ENCODE assay signal across 8 mouse cellular contexts in genomic region chr5:92675574-92675920, GRCm38 (mm10). TPM values are rescaled to one million over a fixed set of nuclear protein-coding genes. Genes with fewer than 3 reads are reported as not detected.
A peak's percentile ranks its signal among the peaks of the same experiment; 100 is the strongest.
DNase-seq lines count a peak whose midpoint lies in the region; ATAC-seq and TF ChIP-seq lines count a peak whose summit lies in the region.

No protein-coding gene starts in this region.

- ATAC-seq in erythroblast, adult 5-6 weeks (replicated peaks; ENCODE audit: low FRiP score, poor library complexity, severe bottlenecking) = no peak
- no peak for ATAC-seq in liver, embryonic 12.5 days
- ATAC-seq in stomach, embryonic 16.5 days (ENCODE audit: insufficient read depth, low FRiP score) = no peak
- ATAC-seq in CD4-positive, CD25-positive, alpha-beta regulatory T cell, adult 4 months = no peak

- H3K4me3 ChIP-seq in erythroblast, embryonic 14.5 days (replicated peaks) = peak overlapping the region; percentile 45
- H3K4me3 ChIP-seq in spleen, adult 2 months (ENCODE audit: extremely low read depth, insufficient read depth, insufficient read length) = peak overlapping the region; percentile 50
- H3K4me3 ChIP-seq in liver, embryonic 12.5 days = peak overlapping the region; percentile 45
- peak overlapping the region; percentile 52 for H3K4me3 ChIP-seq in stomach, embryonic 16.5 days (replicated peaks; ENCODE audit: low read length)

- H3K4me2 ChIP-seq in liver, embryonic 12.5 days = peak overlapping the region; percentile 69
- H3K4me2 ChIP-seq in stomach, embryonic 16.5 days (ENCODE audit: low read depth, low read length) = peak overlapping the region; percentile 96

- TF ChIP-seq CTCF in spleen, adult 2 months (IDR thresholded peaks at IDR 0.05; ENCODE audit: extremely low read depth, insufficient read depth, insufficient read length, insufficient replicate concordance) = no peak

- WGBS in spleen, adult 2 months = 5% methylated on average over 9 of the region's 9 CpGs
- 2% methylated on average over 9 of the region's 9 CpGs for WGBS in liver, embryonic 12.5 days (ENCODE audit: insufficient replicate concordance)
- WGBS in stomach, embryonic 16.5 days = 0% methylated on average over 9 of the region's 9 CpGs

- H3K9ac ChIP-seq in liver, embryonic 12.5 days = no peak overlapping the region
- peak overlapping the region; percentile 54 for H3K9ac ChIP-seq in stomach, embryonic 16.5 days (ENCODE audit: low read length)

- no peak for DNase-seq in spleen, adult 2 months (ENCODE audit: low read depth in 1 of 2, low spot score in 2 of 2)
- no peak for DNase-seq in spleen, postnatal 36 days (ENCODE audit: low spot score in 2 of 2)
- no peak for DNase-seq in frontal cortex, postnatal 14 days (ENCODE audit: low spot score in 2 of 2)

- H3K27me3 ChIP-seq in erythroblast, embryonic 14.5 days (ENCODE audit: control insufficient read depth) = peaks cover 13% of the 10 kb centered on the region
- H3K27me3 ChIP-seq in spleen, adult 2 months (ENCODE audit: control insufficient read depth, insufficient read depth, low read length) = 0 out of 2 replicates have a peak, but pooled peaks cover 2% of the 10 kb centered on the region
- peaks cover 23% of the 10 kb centered on the region; the same call in 1 of the 2 replicates for H3K27me3 ChIP-seq in liver, embryonic 12.5 days (replicated peaks)
- H3K27me3 ChIP-seq in stomach, embryonic 16.5 days (ENCODE audit: control insufficient read depth, insufficient read depth, low read length) = no peaks in the 10 kb centered on the region

- H3K36me3 ChIP-seq in erythroblast, embryonic 14.5 days (ENCODE audit: control insufficient read depth) = no peaks in the 10 kb centered on the region
- no peaks in the 10 kb centered on the region for H3K36me3 ChIP-seq in spleen, adult 2 months (ENCODE audit: control insufficient read depth, insufficient read depth, low read length)
- no peaks in the 10 kb centered on the region for H3K36me3 ChIP-seq in liver, embryonic 12.5 days
- H3K36me3 ChIP-seq in stomach, embryonic 16.5 days (ENCODE audit: control insufficient read depth, insufficient read depth, low read length) = no peaks in the 10 kb centered on the region

- H3K4me1 ChIP-seq in erythroblast, embryonic 14.5 days (ENCODE audit: control insufficient read depth) = peaks cover 10% of the 10 kb centered on the region
- peaks cover 8% of the 10 kb centered on the region for H3K4me1 ChIP-seq in spleen, adult 2 months (ENCODE audit: control insufficient read depth, insufficient read depth, insufficient read length)
- peaks cover 15% of the 10 kb centered on the region for H3K4me1 ChIP-seq in liver, embryonic 12.5 days
- H3K4me1 ChIP-seq in stomach, embryonic 16.5 days (ENCODE audit: control insufficient read depth, insufficient read depth, low read length) = peaks cover 5% of the 10 kb centered on the region; the same call in 1 of the 2 replicates

- TF ChIP-seq POLR2A in spleen, adult 2 months (IDR thresholded peaks at IDR 0.05; ENCODE audit: low read depth, low read length) = no peak

- peaks cover 2% of the 10 kb centered on the region; the same call in 1 of the 2 replicates for H3K9me3 ChIP-seq in erythroblast, embryonic 14.5 days (ENCODE audit: control insufficient read depth, low read length)
- no peaks in the 10 kb centered on the region for H3K9me3 ChIP-seq in liver, embryonic 12.5 days (replicated peaks)
- H3K9me3 ChIP-seq in stomach, embryonic 16.5 days (replicated peaks; ENCODE audit: control insufficient read depth, low read length) = no peaks in the 10 kb centered on the region

- H3K27ac ChIP-seq in spleen, adult 2 months (ENCODE audit: insufficient read depth, low read length) = no peak overlapping the region
- no peak overlapping the region for H3K27ac ChIP-seq in liver, embryonic 12.5 days
- no peak overlapping the region for H3K27ac ChIP-seq in stomach, embryonic 16.5 days (ENCODE audit: low read length)

RNA-seq across cellular contexts. Expression of gene Ccdc158, which starts 0.5 kb away (rescaled TPM):
- polyA plus RNA-seq in erythroblast, embryonic 14.5 days (2012) = not detected in 2 replicates
- 0.77 and 2.9 TPM in 2 replicates for total RNA-seq in erythroblast, adult 5-6 weeks (2015; ENCODE audit: low replicate concordance)
- total RNA-seq in erythroblast, adult 5-6 weeks (2017; ENCODE audit: low replicate concordance) = 0.56 TPM in 1 of 2 replicates, not detected in the other
- polyA plus RNA-seq in spleen, adult 2 months (2012; rRNA removed) = 0.11 and 0.21 TPM in 2 replicates
- polyA plus RNA-seq in liver, embryonic 12.5 days (2016; fragmentation: Nextera tagmentation; extraction: Ambion mirVana) = 0.17 and 0.23 TPM in 2 replicates
- 0.50 and 0.61 TPM in 2 replicates for polyA plus RNA-seq in stomach, embryonic 16.5 days (2015; fragmentation: Nextera tagmentation; extraction: Ambion mirVana)
- polyA plus RNA-seq in CD4-positive, CD25-positive, alpha-beta regulatory T cell, adult 4 months (2017; shearing (Covaris generic)) = not detected

RNA-seq across cellular contexts. Expression of gene Shroom3, which starts 7.7 kb away (rescaled TPM):
- 0.04 TPM in 1 of 2 replicates, not detected in the other for polyA plus RNA-seq in erythroblast, embryonic 14.5 days (2012)
- total RNA-seq in erythroblast, adult 5-6 weeks (2015; ENCODE audit: low replicate concordance) = 0.96 TPM in 1 of 2 replicates, not detected in the other
- total RNA-seq in erythroblast, adult 5-6 weeks (2017; ENCODE audit: low replicate concordance) = not detected in 2 replicates
- 9.8 and 9.9 TPM in 2 replicates for polyA plus RNA-seq in spleen, adult 2 months (2012; rRNA removed)
- polyA plus RNA-seq in liver, embryonic 12.5 days (2016; fragmentation: Nextera tagmentation; extraction: Ambion mirVana) = 0.92 and 1.2 TPM in 2 replicates
- 14.4 and 17.2 TPM in 2 replicates for polyA plus RNA-seq in stomach, embryonic 16.5 days (2015; fragmentation: Nextera tagmentation; extraction: Ambion mirVana)
- polyA plus RNA-seq in CD4-positive, CD25-positive, alpha-beta regulatory T cell, adult 4 months (2017; shearing (Covaris generic)) = not detected
